Mouse (Mus musculus) bone marrow macrophage, adult 2 months (primary cell): ENCODE results near the gene Cryl1.

Experiments used
- CTCF ChIP-seq: IDR thresholded peaks from 2 replicates; pipeline ENCODE4 v1.5.1; 2012; ENCODE audit warnings: low read depth, mild to moderate bottlenecking, low read length, moderate library complexity
- POLR2A ChIP-seq: IDR thresholded peaks from 2 replicates; pipeline ENCODE4 v1.6.1; 2012; ENCODE audit warnings: mild to moderate bottlenecking, low read depth, low read length, borderline replicate concordance

GRCm38 (mm10) chr14:57407039-57407987, 9.0 kb upstream of the Cryl1 start:
- no peak for TF ChIP-seq POLR2A
- no peak for TF ChIP-seq CTCF
